Mouse (Mus musculus): ENCODE results near the gene Osbpl2.
A peak's percentile ranks its signal among the peaks of the same experiment; 100 is the strongest.

The Osbpl2 gene

DNA sequence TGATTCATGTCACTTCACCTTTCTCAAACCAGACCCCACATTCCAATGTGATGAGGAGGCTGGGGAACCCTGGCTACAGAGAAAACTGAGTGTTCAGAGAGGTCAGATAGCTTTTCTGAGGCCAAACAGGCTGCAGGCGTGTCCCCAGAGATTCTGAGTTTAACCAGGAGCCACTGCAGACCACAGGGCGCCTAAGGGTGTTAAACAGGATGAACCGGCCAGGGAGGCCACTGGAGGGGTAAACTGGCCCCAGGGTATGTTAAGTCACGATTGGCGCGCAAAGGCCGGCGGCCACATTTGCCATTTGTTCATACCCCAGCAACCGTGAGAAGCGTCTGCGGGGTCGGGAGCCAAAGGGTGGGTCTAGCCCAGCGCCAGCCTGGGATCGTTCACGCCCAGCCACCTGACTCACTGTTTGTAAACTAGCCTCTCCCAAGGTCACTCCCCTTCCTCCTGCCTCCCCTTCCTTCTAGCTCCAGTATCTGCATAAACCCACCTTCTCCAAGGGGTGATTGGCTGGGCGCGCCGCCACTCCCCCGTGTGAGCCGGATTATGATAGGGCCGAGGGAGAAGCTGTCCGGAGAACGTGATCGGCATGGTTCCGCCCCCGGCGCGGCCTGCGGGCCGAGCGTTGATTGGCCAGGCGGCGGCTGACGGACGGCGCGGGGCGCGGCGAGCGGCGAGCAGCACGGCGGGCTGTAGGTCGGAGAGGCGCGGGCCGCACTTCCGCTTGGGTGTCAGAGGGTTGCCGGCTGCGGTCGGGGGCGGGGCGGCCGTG lies at the start of gene Osbpl2:
Gene Osbpl2, plus strand, starts transcription at position 646 of the 778 bp plus-strand sequence.
- DNase-seq = peak; percentile 100

DNA sequence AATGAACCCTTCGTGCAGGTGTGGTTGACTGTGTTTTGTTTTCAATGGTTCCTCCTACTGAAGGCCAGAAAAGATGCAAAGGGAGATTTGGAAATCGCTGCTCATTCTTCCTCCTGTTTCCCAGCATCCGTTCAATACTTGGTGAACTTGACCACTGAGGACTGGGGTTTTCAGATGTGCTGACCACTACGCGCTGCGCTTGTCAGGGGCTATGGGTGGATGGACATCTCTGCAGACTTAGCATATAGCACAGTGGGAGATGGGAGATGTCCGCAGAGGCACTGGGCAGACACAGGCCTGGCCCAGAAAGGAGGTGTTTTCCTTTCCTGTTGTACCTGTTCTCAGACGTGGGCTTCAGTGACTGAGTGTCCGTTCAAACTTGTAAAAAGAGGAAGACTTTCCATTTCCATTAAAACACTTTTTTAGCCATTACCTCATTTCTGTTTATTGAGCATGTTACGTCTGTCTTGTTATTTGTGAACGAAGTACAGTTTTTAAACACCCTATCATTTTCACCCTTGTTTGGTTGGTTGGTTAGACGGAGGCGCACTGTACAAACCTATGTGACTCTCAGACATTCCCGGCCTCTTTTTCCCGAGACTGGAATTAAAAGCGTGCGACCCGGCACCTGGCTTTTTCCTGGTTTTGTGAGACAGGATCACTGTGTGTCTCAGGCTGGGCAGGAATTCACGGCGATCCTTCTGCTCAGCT lies 49.2 kb upstream of the Osbpl2 start:
- DNase-seq = peak; percentile 38

DNA sequence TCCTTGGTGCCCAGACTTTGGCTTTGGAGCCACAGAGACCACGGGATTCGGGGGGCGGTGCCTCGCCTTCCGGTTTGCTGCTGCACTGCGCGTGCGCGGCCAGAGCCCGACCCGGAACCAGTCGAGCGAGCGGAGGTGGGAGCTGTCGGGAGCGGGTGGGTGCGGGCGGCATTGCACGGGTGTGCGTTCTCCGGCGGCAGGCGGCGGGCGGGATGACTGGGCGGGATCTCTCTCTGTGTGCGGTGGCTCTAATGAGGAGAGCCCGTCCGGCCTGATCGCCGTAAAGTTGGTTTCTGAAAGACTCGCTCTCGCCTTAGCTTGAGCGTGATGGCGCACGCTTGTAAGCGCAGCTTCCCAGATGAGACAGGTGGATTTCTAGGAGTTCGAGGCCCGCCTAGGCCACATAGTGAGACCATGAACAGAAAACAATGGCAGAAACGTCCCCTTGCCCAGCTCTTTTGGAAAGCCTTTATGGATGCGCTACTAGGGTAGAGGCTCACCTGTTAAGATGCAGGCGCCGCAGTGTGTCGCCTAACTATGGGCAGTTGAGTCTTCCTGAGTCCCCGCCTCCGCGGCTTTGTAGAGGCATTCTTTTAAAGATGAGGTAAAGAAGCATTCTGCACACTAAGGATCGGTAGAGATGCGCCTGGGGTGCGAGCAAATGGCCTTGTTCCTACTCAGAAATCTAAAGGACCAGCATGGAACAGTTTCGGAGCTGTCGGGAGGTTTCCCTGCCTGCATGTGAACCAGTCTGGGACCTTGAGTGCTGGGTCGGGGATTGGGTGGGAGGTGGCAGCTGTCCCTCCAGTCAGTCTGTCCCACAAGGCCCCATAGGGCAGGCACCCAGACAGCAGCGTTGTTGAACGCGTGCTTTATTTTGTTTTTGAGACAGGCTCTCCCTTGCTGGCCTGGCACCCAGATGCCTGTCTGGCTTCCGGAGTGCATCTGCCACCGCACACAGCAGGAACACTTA lies 48.3 kb upstream of the Osbpl2 start, which contains the start of gene Mtg2:
Gene Mtg2, plus strand, starts transcription at position 108 of the 973 bp plus-strand sequence.
- DNase-seq = peak; percentile 95

DNA sequence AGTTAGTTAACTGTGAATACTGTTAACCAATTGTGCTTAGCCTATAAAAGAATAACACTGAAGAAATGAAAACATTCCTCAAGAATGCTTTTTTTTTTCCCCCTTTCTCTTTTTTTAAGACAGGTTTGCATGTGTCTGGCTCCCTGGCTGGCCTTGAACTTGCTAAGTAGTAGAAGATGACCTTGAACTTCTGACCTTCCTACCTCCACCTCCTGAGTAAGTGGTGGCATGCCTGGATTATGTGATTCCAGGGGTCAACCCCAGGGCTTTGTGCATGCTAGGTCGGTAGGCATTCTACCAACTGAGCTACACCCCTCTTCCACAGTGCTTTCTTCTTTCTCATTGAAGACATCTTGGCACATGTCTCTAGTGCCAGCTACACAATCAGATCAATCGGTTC lies 47.4 kb upstream of the Osbpl2 start:
- no peak for DNase-seq

DNA sequence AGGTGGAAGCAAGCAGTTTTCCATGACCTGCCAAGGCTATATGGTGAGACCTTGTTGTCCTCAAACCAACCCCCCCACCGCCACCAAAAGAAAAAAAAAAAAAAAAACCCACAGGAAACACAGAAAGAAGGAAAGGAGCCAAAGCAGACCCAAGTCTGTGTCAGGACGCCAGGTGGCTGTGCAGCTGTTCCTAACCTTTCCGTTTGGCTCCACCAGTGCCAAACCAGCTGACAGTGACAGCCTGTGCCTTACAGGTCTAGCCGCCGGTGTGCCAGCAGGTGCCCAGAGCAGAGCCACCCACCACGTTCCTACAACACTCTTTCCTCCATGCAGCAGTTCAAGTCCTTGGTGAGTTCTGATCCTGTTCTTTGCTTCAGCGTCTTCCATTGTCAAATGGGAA lies 46.2 kb upstream of the Osbpl2 start:
- DNase-seq = no peak

DNA sequence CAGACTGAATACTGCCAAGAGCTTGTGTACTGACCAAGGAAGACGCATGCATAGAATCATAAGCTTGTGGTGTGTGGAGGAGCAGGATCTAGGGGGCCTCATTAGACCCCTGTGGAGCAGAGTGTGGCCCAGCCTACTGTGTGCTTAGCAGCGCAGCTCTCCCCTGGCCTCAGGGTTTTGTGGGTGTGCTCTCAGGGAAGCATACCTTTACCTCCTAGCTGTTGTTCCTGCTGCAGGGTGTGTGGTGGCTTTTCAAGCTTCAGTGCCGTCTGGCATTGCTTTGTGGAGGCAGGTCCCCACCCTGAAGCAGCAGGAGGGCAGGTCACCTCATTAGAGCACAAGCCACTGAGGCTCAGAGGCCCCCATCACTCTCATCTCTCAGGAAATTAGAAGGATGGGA lies 41.5 kb upstream of the Osbpl2 start:
- no peak for DNase-seq

DNA sequence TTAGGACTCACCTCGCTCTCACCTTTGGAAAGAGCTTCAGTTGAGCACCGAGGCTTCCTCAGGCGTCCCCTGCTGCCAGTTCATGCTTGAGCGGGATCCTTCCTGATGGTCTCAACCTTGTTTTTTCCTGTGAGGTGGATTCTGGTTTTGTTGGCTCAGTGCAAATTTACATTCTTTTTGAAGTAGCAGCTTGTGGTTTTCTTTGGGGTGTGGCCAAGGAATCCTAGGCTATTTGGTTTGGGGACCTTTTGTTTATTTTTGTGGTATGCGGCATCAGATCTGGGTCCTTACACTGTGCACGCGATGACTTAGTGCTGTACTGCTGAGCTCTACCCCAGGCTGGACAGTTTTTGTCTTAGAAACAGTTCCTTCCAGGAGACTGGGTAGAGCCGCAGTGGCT lies 38.4 kb upstream of the Osbpl2 start:
- no peak for DNase-seq

DNA sequence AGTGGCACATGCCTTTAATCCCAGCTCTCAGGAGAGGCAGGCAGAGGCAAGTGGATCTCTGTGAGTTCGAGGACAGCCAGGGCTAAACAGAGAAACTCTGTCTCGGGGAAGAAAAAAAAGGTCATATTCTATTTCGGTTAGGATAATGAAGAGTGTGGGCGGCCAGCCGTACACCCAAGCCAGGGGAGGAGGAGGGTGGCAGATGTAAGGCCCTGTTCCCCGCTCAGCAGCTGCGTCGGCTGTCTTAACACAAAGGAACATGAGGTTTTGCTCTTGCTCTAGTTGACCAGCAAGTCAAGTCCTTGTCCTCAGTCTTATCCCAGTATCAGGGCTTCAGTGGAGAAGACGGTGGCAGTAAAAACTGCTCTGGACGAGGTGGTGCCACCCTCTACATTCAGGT lies 36.0 kb upstream of the Osbpl2 start:
- DNase-seq = no peak

DNA sequence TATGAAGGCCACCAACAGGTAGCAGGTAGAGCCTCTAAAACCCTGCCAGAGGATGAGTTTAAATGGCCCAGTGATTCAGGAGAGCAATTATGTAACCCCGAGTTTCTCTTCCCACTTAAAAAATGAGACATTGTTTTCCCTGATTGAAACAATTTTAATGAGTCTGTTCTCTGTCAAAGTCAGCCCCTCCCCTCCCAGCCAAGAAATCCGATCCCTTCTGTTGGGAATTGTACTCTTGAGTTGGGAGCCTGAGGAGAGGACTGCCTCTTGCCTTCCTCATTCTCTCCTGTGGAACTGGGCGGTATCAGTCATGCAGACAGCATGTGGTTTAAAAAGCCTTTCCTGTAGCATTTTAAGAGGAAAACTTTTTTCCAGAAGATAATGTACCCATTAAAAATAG lies 34.5 kb upstream of the Osbpl2 start:
- no peak for DNase-seq

DNA sequence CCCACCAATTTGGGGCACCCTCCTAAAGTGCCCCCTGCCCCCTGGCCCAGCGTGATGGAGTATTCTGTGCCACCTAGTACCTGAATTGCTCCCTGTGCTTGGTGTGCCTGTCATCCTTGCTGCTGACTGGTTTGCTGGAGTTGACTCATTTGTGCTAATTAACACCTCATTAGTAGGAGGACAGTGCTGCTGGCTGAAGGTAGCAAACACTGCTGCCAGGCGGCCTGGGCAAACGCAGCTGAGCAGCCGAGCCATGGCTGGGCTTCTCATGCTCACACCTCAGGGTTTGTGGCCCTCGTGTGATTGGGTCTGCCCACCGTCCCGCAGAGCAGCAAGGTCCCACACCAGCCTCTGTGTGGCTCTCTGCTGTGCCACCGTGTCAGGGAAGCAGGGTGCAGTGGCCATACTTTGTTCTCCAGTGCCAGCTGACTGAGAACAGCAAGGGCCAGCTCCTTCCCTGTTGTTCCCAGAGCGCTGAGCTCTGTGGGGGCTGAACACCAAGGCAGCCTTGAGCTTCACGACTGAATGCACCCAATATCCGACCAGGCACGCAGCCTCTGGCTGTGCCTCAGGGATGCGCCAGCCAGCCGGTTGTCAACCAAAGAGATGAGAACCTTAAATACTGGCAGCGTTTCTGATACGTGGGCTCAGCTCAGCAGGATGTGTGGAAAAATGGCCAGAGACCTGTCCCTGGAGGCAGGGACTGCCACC lies 33.0 kb upstream of the Osbpl2 start:
- DNase-seq = no peak

DNA sequence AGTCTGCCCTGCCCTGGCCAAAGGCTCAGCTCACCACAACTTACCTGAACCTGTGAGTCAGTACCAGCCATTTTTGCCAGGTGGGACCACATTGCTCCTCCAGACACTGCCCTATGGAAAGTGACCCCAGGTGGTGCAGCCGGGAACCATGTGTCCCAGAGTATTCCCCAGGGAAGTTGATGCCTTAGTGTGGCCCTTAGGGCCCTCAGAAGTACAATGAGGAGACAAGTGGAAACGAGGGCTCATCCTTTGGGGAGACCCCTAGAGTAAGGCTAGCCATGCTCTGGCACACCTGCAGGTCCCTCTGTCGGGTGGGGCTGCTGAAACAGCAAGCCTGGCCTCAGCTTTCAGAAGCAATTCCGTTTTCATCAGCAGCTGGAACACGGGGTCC lies 32.5 kb upstream of the Osbpl2 start:
- no peak for DNase-seq

DNA sequence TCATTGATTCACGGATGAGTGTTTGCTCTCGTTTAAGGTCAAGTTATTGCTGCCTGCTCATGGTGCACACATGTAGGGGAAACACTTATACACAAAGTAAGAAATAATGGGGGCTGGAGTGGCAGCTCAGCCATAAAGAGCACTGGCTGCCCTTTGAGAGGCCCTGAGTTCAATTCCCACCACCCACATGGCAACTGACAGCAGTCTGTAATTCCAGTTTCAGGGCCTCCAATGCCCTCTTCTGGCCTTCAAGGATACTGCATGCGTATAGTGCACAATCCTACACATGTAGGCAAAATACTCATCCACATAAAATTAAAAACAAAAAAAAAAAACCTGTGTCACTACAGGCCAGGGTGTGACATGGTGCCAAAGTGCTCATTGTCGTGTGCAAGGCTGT lies 31.6 kb upstream of the Osbpl2 start:
- DNase-seq = no peak

DNA sequence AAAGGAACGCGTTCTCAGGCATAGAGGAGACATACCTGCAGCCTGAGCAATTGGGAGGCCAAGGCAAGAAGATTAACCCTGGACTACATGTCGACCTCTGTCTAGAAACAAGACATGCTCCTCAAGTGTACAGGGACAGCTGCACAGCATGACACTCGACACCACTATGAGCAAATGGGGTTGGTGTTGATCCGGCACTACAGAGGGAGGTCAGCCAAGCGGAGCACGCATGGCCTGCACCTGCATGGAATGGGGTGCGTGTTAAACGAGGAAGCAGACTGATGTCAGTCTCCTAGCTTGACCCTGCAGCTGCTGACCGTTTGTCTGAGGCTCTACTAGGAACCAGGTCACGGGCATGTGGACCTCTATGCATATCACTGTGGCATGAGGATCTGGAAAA lies 28.8 kb upstream of the Osbpl2 start:
- no peak for DNase-seq

DNA sequence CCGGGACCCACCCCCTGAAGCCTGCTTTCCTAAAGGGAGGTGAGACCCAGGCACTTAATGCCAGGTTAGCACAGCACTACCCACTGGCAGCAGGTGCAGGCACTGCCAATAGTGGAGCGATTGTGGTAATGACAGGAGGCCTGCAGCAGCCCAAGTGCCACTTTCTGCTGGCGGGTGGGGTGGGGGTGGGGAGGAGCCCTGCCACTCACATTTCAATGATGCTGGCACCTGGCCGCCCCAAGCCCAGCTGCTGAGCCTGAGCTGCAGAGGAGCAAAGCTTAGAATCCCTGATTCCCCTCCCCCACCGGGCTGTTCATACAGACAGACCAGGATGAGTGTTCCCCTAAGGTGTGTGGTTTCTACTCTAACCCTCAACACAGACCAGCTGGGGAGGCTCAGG lies 23.4 kb upstream of the Osbpl2 start:
- no peak for DNase-seq

DNA sequence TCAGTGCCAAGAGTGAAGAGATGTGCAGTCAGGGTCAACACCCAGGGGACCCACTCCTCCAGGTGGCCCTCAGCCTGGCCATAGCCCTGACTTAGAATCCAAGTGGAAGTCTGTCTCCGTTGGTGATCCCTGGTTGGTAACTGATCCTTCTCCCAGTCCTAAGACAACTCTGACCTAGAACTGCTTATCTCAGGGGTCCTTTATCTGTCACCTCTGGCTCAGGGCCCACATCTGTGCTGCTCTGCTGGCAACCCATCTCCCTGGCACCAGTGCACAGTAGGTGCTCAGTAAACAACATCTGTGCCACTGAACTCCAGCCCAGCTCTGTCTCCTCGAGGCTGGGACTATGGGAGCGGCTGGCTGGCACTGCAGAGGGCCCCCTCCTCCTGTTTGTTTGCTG lies 21.5 kb upstream of the Osbpl2 start:
- no peak for DNase-seq

DNA sequence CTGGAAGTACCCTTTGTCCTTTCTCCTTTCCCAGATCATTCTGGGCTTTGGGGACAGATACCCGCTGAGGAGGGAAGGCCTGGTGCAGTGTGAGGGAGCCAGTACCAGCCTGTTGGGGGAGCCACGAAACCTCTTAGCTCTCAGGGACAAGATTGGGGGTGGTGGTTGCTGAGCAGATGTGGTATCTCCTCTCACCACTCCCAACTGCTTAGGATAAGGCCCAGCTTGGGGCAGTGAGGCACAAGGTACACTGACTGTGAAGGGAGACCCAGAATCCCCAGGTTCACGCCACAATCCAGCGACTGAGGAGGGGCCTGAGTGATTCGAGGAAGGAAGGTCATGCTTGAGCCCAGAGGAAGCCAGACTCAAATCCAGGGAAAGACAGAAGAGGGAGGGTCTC lies 20.9 kb upstream of the Osbpl2 start:
- DNase-seq = no peak

DNA sequence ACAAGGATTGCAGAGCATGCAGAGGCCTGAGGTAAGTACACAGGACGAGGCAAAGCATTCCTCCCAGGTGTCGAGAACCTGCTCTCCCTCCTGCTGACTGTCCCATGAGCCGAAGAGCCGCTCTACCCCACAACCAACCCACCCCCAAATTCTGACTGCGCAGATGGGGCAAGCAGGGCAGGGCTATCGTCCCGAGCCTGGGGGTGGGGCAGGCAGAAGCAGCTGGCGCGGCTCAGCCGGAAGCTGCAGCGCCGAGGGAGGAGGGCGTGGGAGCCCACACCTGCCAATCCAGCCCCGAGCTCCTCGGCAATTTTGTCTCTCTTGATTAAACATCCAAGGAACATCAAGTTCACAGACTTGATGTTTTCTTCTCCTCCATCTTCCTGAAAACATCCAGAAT lies 19.6 kb upstream of the Osbpl2 start:
- DNase-seq = no peak

DNA sequence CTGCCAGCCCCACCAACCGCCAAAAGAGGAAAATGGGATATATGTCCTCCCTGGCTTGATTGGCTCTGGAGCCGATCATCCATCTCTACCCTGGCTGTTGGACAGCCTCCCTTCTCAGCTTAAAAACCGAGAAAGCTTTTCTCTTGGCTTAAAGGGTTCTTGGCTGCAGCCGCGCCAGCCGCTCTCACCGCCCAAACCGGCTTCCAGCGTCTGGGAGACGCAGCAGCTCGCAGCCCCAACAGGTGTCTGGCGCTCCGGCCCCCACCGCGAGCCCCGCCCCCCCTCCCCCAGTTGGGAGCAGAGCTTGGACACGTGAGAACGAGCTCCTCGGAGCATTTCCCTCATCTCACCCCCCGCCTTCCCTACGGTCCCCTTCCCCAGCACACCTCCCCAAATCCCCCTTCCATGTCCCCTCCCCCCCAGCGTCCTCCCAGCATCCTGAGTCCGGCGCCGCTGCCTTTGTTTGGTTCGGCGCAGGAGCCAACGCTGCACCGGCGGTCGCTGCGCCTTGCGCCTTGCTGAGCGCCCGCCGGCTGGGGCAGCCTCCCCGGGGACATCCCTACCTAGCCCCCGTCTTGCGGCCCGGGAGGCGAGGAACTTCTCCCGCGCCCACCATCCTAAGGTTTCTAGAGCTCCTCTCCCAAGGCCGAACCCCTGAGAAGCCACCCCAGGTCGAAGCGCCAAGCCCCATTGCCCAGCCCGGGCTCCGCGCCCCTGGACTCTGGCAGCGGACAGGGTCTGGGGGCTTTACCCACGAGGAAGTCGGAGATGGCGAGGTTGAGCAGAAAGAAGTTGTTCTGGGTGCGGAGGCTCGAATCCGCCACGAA lies 15.7 kb upstream of the Osbpl2 start:
- peak; percentile 42 for DNase-seq

DNA sequence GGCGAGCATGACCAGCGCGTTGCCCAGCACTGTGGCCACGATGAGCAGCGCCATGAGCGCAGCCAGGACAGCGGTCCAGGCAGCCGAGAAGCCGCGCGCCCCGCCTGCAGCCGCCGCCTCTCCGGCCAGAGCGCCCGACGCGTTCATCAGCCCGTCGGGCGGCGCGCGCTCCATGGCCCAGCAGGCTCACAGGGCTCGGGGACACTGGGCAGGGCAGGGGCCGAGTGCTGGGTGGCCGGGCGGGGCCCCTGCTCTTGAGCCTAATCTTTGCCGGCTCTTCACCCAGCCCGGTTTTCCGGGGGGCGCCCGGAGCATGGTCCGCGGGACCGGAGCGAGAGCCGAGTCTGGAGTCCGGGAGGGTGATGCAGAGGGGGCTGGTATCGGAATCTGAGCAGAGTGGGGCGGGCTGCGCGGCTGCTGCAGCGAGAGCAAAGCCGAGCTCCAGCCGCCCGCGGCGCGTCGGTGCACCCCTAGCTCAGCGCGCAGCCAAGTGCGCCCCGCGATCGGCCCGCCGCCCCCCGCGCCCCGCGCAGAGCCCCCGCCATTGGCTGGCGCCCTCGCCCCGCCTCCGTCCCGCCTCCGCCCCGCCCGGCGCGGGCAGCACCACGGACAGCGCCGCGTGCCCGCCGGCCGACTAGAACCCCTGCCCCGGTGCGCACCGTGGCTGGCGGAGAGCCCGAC lies 15.0 kb upstream of the Osbpl2 start, which contains the start of gene Hrh3:
Gene Hrh3, minus strand, starts transcription at position 511 of the 681 bp plus-strand sequence.
- DNase-seq = peak; percentile 73

DNA sequence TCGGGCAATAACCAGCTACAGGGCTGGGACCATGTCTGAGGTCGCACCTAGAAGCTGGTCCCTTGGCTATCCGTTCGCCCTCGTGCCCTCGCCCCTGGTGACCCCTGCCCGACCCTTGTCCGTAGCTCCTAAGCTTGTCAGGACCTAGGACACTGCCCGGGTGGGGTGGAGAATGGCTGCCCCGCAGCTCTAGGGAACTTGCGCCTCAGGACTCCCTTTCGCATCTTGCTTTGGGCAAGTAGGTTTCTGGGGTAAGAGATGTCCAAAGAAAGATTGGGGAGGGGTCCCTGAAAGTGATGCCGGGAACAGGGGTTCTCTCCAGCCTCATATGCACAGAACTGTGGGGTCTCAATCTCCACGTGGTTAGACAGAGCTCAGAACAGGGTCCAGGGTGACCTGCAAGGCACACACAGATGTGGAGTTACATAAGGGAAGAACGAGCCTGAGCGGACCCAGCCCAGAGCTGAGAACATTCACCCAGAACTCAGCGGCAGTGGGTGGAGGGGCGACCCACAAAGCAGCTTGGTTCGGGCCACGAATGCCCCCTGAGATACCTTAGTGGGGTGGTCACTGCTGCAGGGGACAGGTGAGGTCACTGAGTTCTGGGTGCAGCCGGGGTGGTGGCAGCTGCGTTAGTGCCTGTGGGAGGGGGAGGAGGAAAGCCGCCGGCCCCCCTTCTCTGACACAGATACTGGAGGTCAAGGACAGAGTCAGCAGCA lies 14.3 kb upstream of the Osbpl2 start:
- peak; percentile 61 for DNase-seq

Data from cerebellum, adult 9-10 months (tissue).